Mouse (Mus musculus): ENCODE data around the gene Taldo1.

The Taldo1 gene

DNA sequence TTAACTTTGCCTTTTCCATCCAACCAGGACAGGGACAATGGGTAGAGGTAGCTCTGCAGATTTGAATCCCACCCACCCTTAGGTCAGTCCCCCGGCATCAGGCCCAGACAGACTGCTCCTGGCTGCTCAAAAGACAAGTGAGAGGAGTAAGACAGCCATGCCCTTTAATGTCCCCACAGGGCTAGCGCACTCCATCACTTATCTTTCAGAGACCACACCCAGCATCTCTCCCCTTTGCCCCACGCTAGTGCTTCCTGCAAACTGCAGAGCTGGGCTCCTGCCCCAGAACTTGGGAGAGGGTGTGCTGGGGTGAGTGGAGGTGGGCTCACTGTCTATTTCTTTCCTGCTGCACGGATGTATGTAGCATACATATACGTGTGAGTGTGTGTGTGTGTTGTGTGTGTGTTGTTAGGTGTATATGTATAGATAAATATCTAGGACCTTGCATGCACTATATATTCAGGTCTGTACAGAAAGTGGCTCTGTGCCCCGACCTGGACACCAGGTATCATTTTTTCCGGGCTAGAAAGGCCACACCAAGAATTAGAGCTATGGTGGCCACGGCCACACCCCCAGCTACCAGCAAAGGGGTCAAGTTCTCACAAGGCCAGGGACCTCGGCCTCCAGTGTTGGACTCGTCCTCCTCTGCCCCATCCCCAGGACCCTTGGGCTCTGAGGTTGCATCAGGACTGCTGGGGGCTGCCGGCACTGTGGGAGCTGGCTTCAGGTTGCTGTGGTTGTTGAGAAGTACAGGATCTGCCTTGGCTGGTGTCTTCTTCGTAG lies 35.1 kb downstream of the Taldo1 start:
- DNase-seq: no peak

DNA sequence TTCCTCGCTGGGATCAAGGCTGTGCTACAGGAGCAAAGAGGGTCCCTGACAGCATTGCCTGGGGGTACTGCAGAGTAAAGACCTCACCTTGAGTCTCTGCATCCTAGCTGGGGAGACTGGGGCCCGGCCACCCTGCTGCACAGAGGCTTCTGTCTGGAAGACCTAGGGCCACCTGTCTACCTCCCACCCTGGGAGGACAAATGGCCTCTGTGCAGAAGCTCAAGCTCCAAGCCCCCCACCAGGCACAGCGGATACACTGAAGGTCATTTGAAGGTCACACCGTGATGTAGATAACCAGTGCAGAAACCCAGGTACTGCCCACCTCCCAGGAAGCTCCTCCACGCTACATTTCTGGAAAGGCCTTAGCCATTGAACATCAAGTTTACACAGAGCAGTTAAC lies 36.7 kb downstream of the Taldo1 start:
- DNase-seq: no peak

DNA sequence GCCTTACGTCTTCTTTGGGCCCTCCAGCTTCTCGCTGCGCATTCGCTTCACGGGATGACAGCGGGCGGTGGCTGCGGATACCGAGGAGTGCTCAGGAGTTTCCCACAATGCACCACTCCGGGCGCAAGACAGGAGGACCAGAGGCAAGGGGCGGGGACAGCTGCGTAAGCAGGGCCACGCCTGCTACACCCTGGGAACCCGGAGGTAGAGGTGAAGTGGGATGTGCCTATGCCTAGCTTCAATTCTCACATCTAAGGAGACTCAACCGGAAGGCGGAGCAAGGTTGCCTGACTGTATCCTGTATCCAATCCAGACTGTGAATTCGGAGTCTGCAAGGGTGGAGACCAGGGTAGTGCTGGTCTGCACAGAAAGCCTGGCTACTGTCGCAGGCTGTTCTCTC lies 37.3 kb downstream of the Taldo1 start, which contains the start of gene Cend1:
Gene Cend1 (minus strand): TSS at position 182 of the 400 bp plus-strand sequence.
- DNase-seq: peak; percentile 90

DNA sequence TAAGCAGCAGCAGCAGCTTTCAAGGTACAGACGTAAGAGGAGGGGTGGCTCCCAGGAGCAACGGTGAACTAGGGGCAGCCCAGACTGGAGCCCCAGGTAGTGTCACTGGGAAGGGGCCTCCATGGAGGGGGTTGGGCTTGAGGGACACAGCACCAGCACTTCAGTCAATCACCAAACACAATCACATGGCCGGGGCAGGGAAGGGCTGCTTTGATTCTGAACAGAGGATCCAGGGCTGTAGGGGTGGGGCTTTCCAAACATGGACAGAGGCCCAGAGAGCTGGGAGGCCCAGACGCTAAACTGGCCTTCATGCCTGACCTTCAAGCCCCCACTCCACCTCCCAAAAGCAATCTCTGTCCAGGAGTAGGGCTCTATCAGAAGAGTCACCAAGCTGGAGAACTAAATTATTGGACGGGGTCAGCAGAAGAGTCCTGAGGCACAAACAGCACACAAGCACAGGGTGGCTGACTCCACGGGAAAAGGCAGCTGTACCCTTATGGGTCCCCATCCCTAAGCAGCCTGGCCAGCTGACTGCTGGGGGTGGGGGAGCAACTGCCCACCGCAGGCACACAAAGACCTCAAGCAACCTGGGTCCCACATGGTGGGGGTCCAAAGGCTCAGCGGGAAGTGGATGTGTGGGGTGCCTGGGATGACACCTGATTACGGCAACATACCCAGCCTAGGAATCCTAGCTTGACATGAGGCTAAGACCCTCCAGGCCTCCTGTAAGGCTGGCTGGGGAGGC lies 38.0 kb downstream of the Taldo1 start:
- DNase-seq: no peak

DNA sequence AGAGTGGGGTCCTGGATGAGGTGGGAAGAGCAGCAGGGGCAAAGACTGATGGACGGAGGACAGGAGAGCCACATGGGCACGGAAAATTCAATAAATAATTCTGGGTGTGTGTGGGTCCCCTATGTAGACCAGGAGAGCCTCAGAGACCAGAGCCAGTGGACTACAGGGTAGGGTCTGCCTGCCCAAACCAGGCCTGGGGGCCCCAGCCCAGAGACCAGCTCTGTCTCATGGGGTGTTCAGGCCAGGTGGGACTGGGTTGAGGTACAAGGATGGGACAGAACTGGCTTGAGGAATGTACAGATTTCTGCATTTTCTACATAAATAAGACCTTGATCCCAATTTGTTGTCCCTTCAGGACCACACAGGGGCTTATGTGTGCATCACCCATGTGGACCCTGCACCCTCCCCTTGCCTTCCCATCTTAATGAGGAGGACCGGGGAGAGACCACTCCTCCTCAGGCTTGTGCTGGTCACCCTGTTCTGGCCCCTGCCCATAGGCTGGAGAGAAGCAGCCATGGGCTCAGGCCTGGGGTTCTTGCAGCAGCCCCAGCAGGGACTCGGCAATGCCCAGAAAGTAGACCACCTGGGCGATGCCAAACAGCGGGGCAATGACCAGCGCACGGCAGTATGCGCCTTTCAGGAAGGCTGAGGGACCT lies 38.7 kb downstream of the Taldo1 start:
- no peak for DNase-seq

DNA sequence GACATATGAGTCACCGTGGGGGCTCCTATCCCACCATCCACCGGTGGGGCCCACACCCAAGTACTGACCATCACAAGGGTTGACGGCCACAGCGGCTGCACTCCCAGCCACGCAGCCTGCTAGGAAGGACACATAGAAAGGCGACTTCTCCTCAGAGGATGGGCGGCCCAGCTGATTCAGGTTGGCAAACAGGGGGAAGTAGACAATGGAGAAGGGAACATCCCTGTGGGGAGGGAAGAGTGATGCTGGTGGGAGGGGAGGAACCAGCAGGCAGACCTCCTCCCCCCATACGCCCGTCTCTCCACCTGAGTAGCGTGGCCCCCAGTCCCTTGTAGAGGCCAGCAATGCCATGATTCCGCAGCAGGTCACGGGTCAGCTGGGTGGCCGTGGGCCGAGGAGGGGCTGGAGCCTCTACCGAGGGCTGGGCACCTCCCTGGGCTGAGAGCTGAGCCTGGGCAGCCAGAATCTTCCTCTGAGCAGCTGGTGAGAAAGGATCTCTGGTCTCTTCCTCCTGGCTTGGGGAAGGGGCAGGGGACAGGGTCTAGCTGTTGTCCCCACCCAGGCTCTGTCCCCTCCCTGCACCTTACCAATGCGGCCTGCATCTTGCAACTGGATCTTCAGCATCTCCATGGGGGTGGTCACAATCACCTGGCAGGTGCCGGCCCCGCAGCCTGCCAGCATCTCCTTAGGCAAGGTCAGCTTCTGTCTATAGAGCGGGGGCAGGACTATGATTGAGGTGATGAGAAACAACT lies 39.6 kb downstream of the Taldo1 start:
- DNase-seq: no peak

DNA sequence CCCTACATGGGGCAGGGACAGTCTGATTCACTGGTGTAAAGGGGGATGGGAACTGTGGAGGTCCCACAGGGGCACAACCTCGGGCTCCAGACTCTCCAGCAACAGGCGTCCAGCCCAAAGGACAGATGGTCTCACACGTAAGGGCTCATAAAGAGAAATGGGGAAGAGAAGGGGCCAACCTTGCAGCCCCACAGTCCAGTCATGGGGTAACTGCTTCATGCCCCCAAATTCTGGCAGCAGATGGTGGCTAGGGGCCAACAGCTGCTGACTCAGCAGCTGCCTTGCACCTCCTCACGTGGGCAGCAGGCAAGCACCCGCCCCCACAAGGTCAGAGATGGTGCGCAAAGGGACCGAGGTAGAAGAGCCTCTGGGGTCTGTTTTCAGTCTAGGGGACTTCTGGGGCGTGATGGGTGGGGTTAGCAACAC lies 40.2 kb downstream of the Taldo1 start:
- DNase-seq: no peak

DNA sequence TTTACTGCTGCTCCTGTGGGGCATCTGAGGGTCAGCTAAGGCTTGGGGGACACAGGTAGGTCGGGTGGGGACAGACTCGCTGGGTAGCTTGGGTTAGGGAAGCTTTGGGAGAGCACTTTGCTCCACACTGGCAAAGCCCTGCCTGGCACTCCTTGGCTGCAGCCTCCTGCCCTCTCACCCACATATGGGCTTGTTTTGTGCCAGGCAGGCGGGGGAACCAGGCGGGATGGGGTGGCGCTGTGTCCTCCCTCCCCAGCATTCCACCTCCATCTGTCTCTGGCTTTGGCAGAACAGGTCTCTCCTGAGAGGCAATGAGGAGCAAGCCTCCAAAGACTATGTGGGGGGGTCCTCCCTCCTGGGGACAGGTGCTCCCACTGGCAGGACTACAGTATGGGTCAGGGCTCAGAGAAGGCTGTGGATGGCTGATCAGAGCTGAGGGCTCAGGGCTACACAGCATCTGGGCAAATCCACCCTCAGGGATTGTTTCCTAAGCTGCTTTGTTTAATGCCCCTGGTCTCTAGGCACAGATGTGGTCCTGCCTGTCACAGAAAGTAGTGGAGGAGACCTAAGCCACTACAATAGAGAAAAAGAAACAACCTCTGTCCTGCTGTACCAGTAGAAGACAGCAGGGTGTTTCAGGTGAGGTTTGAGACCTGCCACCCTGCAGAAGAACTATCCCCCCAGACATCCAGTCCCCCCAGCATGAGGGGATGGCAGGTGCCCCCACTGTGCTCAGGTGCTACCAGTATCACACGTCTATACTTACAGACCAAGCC lies 40.9 kb downstream of the Taldo1 start:
- no peak for DNase-seq

DNA sequence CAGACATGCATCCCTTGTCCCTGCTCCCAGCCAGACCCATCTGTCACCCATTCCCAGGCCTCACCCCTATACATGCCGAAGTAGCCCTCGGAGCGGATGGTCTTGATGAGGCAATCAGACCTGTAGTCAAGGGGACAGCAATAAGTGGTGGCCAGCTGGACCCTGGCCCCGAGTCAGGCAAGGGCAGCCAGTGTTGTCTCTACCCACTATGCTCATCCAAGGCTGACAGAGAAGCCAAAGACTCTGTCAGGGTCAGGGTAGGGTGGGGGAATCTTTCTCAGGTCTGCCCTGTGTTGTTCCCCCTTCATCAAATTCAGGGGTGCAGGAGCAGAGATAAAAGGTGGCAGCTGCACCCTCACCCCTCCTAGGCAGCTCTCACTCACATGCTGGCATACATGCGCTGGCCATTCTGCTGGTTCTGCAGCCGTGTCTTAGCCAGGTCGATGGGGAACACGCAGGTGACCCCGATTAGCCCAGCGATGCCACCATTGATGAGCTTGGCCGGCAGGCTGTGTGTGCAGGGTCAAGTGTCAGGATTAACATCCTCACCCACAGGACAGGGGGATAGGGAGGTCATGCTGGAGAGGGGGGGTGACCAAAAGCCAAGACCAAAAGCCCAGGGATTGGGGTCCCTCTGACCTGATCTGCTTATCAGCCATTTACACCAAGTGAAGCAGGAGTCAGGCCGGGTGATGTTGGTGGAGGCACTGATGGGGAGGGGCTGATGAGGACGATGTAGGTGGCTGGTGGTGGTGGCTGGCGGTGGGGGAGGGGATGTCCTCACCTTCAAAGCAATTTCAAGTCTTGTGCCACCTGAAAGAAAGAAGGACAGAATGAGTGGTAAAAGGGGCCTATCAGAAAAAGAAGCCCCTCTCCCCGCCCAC lies 41.8 kb downstream of the Taldo1 start:
- DNase-seq: no peak

DNA sequence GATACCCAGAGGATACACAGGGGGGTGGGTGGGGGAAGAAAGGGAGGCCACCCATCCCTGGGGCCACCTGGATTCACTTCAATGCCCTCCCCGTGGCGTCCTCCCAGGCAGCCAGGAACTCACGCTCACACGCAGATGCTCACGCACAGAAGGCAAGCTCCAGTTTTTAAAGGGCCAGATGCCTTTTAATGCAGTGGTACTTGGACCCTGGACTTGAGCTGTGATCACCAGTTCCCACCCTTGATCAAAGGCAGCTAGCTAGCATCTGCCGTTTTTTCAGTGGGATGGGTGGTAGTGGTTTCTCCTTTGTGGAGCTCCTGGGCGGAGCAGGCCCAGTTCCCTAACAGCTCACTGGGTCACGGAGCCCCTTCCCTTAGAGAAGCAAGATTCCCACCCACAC lies 42.5 kb downstream of the Taldo1 start:
- DNase-seq: peak; percentile 73

DNA sequence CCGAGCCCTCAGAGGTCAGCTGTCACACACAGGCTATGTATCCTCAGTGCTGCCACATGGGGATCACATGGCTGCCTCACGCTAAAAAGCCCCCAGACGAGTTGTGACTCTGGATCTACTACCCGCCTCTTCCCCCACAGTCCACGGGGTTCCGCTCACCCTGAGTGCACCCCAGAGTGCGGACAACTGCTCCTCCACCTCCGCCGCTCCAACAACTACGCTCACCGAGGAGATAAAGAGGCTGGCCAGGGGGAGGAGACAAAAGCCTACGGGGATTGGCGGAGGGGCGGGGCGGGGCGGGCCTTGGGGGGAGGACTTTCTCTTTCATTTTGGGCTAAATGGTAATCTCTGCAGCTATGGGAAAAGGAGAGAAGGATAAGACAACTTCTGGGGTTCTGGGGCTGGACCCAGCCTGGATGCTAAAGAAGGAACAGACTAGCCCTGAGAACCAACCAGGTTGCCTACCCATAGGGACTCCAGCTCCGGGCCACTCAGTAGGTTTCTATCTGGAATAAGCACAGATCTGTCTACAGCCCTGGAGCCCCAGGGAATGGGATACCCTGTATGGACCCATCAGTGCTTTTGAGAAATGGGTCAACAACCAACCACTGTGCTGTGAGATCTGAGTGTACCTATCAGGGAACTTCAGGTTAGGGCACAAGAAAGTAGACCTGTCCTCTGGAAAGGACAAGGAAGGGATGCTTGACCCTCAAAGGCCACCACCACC lies 43.3 kb downstream of the Taldo1 start:
- peak; percentile 68 for DNase-seq

DNA sequence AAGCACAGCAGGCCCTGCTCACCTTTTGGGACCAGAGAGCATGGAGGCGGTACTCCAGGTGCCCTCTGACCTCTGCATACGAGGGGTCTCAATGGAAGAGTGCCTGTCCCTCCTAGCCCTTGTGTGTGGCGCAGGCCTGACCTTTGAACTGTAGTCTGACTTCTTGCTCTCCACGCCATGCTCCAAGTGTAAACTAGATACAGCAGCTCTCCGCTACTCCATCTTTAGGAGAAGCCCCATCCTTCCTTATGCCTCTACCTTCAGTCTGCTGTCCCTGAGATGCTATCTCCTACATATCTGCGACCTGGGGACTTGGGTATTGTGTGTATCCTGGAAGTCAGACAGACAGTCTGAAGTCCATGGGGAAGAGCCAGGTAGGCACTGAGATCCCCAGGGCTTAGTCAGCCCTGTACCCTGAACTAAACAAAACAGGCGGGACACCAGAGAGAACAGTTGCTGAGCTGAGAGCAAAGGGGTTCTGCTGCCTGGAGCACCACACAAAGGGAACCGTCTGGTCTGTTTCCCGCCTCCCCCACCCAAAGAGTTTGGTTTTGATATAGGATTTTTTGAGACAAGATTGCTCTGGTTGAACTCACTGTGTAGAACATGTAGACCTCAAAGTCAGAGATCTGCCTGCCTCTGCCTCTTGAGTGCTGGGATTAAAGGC lies 44.0 kb downstream of the Taldo1 start:
- no peak for DNase-seq

DNA sequence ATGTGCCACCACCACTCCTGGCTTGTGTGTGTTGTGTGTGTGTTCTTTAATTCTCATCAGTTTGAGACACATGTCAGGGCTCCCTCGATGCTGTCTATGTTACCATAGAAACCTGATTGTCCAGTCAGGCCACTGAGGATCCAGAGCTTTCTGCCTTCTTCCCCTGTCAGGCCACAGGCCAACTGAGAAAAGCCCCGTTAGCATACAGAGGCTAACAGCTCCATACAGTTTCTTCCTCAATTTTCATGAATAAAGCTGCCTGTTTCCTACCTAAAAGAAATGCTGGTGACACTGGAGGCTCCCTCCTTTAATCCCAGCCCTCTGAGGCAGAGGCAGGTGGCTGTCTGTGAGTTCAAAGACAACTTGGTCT lies 44.5 kb downstream of the Taldo1 start:
- no peak for DNase-seq

DNA sequence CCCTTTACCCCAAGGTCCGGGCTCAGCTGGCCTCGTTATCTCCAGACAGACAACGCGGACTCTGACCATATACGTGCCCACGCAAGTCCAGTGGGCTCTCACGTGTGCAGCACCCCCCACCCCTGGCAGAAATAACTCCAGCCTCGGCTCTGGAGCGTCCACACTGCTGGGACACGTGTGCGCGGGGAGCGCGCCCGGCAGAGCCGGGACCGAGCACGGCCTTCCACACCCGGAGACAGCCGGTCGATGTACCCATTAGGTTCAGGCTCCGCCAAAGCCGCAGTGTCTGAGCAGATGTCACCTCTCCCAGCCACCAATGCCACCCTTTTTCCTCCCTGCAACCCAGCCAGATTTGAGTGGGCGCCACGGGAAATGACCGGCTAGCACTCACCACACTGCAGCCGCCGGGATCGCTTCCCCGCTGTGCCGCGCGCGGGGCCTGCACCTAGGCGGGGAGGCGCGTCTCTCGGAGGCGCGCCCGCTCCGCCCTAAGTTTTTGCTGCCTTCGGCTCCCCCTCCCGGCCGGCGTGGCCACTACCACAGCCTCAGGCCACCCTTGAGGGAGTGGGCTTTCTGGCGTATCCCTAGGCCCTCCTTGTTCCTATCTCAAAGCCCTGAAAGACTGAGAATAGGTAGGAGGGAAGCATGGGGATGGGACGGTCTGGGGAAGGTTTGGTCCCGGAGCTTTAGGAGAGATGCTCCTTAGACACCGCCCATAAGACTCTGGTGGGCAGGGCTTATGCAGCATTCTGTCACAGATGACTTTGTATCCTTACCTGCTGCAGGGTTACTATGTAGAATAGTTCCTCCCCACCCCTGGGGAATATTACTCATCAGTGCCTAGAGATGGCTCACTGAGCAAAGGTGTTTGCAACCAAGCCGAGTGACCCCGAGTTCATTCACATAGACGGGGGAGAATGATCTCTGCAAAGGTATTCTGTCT lies 45.5 kb downstream of the Taldo1 start, which contains the start of gene Slc25a22:
Gene Slc25a22 (minus strand): TSS at position 715 of the 943 bp plus-strand sequence.
- DNase-seq: peak; percentile 94

DNA sequence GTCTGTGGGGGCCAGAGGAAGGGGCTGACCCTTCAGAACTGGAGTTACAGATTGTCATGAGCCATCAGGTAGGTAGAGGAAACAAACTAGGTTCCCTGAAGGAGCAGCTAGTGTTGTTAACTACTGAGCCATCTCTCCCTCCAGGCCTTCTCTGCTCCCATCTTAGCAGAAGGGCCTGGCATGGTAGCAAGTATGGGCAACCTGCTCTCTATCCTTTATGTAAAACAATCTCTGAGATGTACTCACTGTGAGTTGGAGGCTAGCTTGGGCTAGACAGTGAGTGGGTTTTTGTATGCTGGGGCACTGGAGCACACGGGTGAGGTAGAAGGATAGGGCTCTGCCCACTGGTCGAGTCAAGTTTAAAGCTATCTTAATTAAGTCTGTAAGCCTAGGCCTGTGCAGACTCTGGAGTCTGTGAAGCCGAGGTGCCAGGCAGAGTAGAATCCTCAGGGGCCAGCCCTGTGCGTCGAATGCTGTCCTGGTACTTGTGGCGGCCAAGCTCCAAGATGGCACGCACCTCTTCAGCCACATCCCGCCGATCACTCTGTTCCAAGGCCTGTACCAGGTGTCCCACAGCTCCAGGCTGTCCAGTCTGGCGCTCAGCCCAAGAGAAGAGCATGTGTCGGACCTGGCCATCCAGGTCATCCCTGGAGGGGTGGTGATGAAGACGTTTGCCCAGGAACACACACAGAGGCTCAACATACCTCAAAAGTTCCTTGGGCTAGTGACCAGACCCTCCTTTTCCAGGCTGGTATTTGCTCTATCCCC lies 46.4 kb downstream of the Taldo1 start:
- DNase-seq: no peak

DNA sequence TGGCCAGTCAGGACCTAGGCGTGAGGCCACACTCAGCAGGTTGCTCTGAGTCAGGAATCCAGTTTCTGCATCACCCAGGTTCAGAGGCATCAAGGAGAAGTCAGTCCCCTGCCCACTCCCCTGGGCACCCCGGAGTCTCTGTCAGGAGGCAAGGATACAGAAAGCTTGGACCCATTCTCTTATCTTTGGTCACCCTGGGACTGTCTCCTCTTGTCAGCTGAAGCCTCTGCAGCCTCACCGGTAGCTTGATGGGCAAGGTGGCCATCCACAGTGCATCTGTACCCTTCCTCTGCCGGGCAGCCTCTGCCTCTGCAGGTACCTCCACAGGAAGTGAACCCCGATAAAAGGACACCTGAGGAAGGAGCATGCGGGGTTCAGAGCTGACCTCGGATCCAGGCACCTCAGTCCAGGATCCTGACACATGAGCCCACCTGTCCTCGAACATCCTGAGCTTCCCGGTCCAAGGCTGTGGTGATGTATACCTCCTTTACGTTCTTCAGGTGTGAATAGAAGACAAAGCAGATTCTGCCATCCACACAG lies 47.2 kb downstream of the Taldo1 start:
- DNase-seq: no peak

DNA sequence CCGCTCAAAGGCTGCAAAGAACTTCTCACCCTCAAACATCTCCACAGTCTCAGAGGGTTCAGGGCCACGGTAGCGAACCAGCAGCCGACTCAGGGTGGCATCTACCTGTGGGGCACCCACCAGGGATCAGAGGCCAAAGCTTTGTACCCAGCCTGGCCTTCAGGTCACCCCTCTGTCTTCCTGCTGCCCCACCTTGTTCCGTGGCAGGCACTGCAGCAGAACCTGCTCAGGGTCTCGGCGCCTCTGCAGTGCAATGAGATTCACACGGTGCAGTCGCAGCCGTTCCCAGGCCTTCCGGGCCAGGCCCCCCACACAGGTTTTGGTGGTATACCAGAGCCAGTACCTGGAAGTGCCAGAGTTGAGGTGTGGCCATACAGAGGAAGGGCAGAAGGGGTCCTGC lies 47.8 kb downstream of the Taldo1 start:
- DNase-seq: no peak

DNA sequence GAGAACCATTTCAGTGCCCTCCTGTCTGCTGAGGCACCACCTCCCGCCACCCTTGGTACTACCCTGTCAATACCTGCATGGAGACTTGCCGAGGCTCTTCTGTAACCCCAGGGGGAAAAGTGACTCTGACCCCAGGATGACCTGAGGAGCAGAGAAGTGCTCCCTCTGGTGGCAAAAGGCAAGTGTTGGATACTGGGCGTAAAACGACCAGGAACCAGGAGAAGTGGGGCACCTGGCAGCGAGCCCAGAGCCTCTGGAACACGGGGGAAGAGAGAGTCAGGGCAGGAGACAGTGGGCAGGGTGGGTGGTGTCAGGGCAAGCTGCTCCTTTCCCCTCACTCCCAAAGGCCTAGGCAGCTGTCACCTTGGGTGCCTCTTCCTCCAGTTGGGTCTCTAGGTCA lies 48.6 kb downstream of the Taldo1 start:
- DNase-seq: peak; percentile 76

Measured in embryo, embryonic 11 days (tissue).